Mouse (Mus musculus): ENCODE measurements around the gene Ankrd60. TPM values are rescaled to one million over a fixed set of nuclear protein-coding genes. Genes with fewer than 3 reads are reported as not detected.
A peak's percentile ranks its signal among the peaks of the same experiment; 100 is the strongest.

The Ankrd60 gene
- total and polyA plus RNA-seq, 2 experiments from 2014 or later: not detected

GRCm38 (mm10) chr2:173595374-173595781 is 17.2 kb upstream of the Ankrd60 start:
- H3K4me2 ChIP-seq (ENCODE audit: low read depth, low read length): no peak overlapping the region
- H3K9ac ChIP-seq (replicated peaks; ENCODE audit: low read length): no peak overlapping the region
- no peaks in the 10 kb centered on the region for H3K36me3 ChIP-seq (ENCODE audit: insufficient read depth, low read length)
- no peak for ATAC-seq
- peak; percentile 40 for DNase-seq (ENCODE audit: low spot score)
- 42% methylated on average over 10 of the region's 10 CpGs for WGBS
- no peaks in the 10 kb centered on the region for H3K27me3 ChIP-seq (ENCODE audit: insufficient read depth, low read length)
- H3K4me1 ChIP-seq (ENCODE audit: insufficient read depth, low read length): no peaks in the 10 kb centered on the region
- no peak overlapping the region for H3K4me3 ChIP-seq (ENCODE audit: low read length)
- H3K9me3 ChIP-seq (ENCODE audit: low read length): no peaks in the 10 kb centered on the region
- H3K27ac ChIP-seq: no peak overlapping the region
- TF ChIP-seq CTCF (IDR thresholded peaks at IDR 0.05; ENCODE audit: low read depth): peak; percentile 53

- Histone ChIP-seq H3K27me3 (ENCODE audit: insufficient read depth, low read length) (no peaks in the 10 kb centered on the region), H3K4me1 (ENCODE audit: insufficient read depth, low read length) (no peaks in the 10 kb centered on the region), H3K9me3 (ENCODE audit: low read length) (no peaks in the 10 kb centered on the region), H3K36me3 (ENCODE audit: insufficient read depth, low read length) (no peaks in the 10 kb centered on the region), H3K27ac (no peak overlapping the region), H3K9ac (replicated peaks; ENCODE audit: low read length) (no peak overlapping the region), H3K4me2 (ENCODE audit: low read depth, low read length) (no peak overlapping the region), H3K4me3 (ENCODE audit: low read length) (no peak overlapping the region)
- ATAC-seq (no peak), DNase-seq (ENCODE audit: low spot score) (no peak)
- WGBS: 71% methylated on average over 11 of the region's 11 CpGs
- TF ChIP-seq CTCF (IDR thresholded peaks at IDR 0.05; ENCODE audit: low read depth): no peak
Observed at GRCm38 (mm10) chr2:173594313-173595063, 16.3 kb upstream of the Ankrd60 start.

- no peak overlapping the region for H3K9ac ChIP-seq (replicated peaks; ENCODE audit: low read length)
- 55% methylated on average over 4 of the region's 4 CpGs for WGBS
- H3K27ac ChIP-seq: no peak overlapping the region
- no peak overlapping the region for H3K4me3 ChIP-seq (ENCODE audit: low read length)
- no peaks in the 10 kb centered on the region for H3K36me3 ChIP-seq (ENCODE audit: insufficient read depth, low read length)
- H3K9me3 ChIP-seq (ENCODE audit: low read length): no peaks in the 10 kb centered on the region
- H3K4me2 ChIP-seq (ENCODE audit: low read depth, low read length): no peak overlapping the region
- H3K27me3 ChIP-seq (ENCODE audit: insufficient read depth, low read length): no peaks in the 10 kb centered on the region
- ATAC-seq (no peak), DNase-seq (ENCODE audit: low spot score) (no peak)
- TF ChIP-seq CTCF (IDR thresholded peaks at IDR 0.05; ENCODE audit: low read depth): no peak
- no peaks in the 10 kb centered on the region for H3K4me1 ChIP-seq (ENCODE audit: insufficient read depth, low read length)
Observed at GRCm38 (mm10) chr2:173593841-173594240, 15.7 kb upstream of the Ankrd60 start.

GRCm38 (mm10) chr2:173592781-173593180 is 14.6 kb upstream of the Ankrd60 start:
- ATAC-seq: peak; percentile 46; the same call in 1 of the 2 replicates
- Histone ChIP-seq H3K4me2 (ENCODE audit: low read depth, low read length) (no peak overlapping the region), H3K27ac (no peak overlapping the region), H3K27me3 (ENCODE audit: insufficient read depth, low read length) (no peaks in the 10 kb centered on the region), H3K4me1 (ENCODE audit: insufficient read depth, low read length) (no peaks in the 10 kb centered on the region), H3K36me3 (ENCODE audit: insufficient read depth, low read length) (no peaks in the 10 kb centered on the region), H3K9me3 (ENCODE audit: low read length) (no peaks in the 10 kb centered on the region), H3K9ac (replicated peaks; ENCODE audit: low read length) (no peak overlapping the region), H3K4me3 (ENCODE audit: low read length) (no peak overlapping the region)
- 51% methylated on average over 9 of the region's 9 CpGs for WGBS
- peak; percentile 40 for DNase-seq (ENCODE audit: low spot score)
- TF ChIP-seq CTCF (IDR thresholded peaks at IDR 0.05; ENCODE audit: low read depth): peak; percentile 53

GRCm38 (mm10) chr2:173587411-173587810 is 9.2 kb upstream of the Ankrd60 start:
- 86% methylated on average over 5 of the region's 5 CpGs for WGBS
- Histone ChIP-seq H3K27me3 (ENCODE audit: insufficient read depth, low read length) (no peaks in the 10 kb centered on the region), H3K27ac (no peak overlapping the region), H3K4me3 (ENCODE audit: low read length) (no peak overlapping the region), H3K4me2 (ENCODE audit: low read depth, low read length) (no peak overlapping the region), H3K36me3 (ENCODE audit: insufficient read depth, low read length) (no peaks in the 10 kb centered on the region), H3K9ac (replicated peaks; ENCODE audit: low read length) (no peak overlapping the region), H3K9me3 (ENCODE audit: low read length) (no peaks in the 10 kb centered on the region), H3K4me1 (ENCODE audit: insufficient read depth, low read length) (no peaks in the 10 kb centered on the region)
- ATAC-seq: no peak
- DNase-seq (ENCODE audit: low spot score): no peak
- no peak for TF ChIP-seq CTCF (IDR thresholded peaks at IDR 0.05; ENCODE audit: low read depth)

GRCm38 (mm10) chr2:173586118-173586968 is 8.2 kb upstream of the Ankrd60 start:
- 1% methylated on average over 68 of the region's 68 CpGs for WGBS
- ATAC-seq: peak; percentile 57; the same call in 1 of the 2 replicates
- Histone ChIP-seq H3K4me3 (ENCODE audit: low read length) (peak overlapping the region; percentile 40), H3K9ac (replicated peaks; ENCODE audit: low read length) (peak overlapping the region; percentile 33), H3K9me3 (ENCODE audit: low read length) (no peaks in the 10 kb centered on the region), H3K4me1 (ENCODE audit: insufficient read depth, low read length) (no peaks in the 10 kb centered on the region), H3K36me3 (ENCODE audit: insufficient read depth, low read length) (no peaks in the 10 kb centered on the region), H3K27ac (no peak overlapping the region), H3K27me3 (ENCODE audit: insufficient read depth, low read length) (no peaks in the 10 kb centered on the region), H3K4me2 (ENCODE audit: low read depth, low read length) (peak overlapping the region; percentile 73)
- peak; percentile 57 for TF ChIP-seq CTCF (IDR thresholded peaks at IDR 0.05; ENCODE audit: low read depth)
- DNase-seq (ENCODE audit: low spot score): peak; percentile 68

All from hindbrain, postnatal 0 days (tissue).